Mouse (Mus musculus) midbrain, embryonic 11.5 days (tissue): ENCODE measurements around the gene Pomp. TPM values are rescaled to one million over a fixed set of nuclear protein-coding genes. Genes with fewer than 3 reads are reported as not detected.

ENCODE experiments used
- ATAC-seq: fragments of 200-750 bp; cut with Nextera tagmentation; 2 replicates; pipeline ENCODE4 v1.8.0; 2017; ENCODE audit warnings: moderate TSS enrichment, moderate library complexity; ENCODE audit not compliant: low FRiP score
- DNase-seq: peaks from one replicate; pipeline ENCODE4 v3.0.0; 2015; ENCODE audit warnings: low spot score; ENCODE audit errors: missing footprints
- H3K27ac ChIP-seq: fragments of 300-500 bp; sonication (generic); 2 replicates; pipeline ENCODE4 v1.5.1; 2014; ENCODE audit warnings: low read depth, low read length
- H3K27me3 ChIP-seq: fragments of 300-500 bp; sonication (generic); 2 replicates; pipeline ENCODE4 v1.6.1; 2014; ENCODE audit warnings: mild to moderate bottlenecking, low read length, moderate library complexity, mixed read lengths; ENCODE audit not compliant: control insufficient read depth, insufficient read depth
- H3K36me3 ChIP-seq: fragments of 300-500 bp; sonication (generic); 2 replicates; pipeline ENCODE4 v1.6.1; 2014; ENCODE audit warnings: mild to moderate bottlenecking, low read length, moderate library complexity, mixed read lengths; ENCODE audit not compliant: control insufficient read depth, insufficient read depth
- H3K4me1 ChIP-seq: fragments of 300-500 bp; sonication (generic); 2 replicates; pipeline ENCODE4 v1.6.1; 2014; ENCODE audit warnings: low read length; ENCODE audit not compliant: control insufficient read depth, insufficient read depth
- H3K4me2 ChIP-seq: fragments of 300-500 bp; sonication (generic); 2 replicates; pipeline ENCODE4 v1.6.1; 2014; ENCODE audit warnings: mild to moderate bottlenecking, moderate library complexity
- H3K4me3 ChIP-seq: fragments of 300-500 bp; sonication (generic); 2 replicates; pipeline ENCODE4 v1.5.1; 2014; ENCODE audit warnings: low read depth, low read length
- H3K9ac ChIP-seq: fragments of 300-500 bp; sonication (generic); 2 replicates; pipeline ENCODE4 v1.6.1; 2014; ENCODE audit warnings: low read length
- H3K9me3 ChIP-seq: fragments of 300-500 bp; sonication (generic); 2 replicates; pipeline ENCODE4 v1.6.1; 2016; ENCODE audit warnings: low read length; ENCODE audit not compliant: control insufficient read depth
- WGBS: fragments of 180-500 bp; shearing (Covaris S2); extraction: QIAGEN DNeasy Blood & Tissue Kit; methylation state at CpG from one replicate; pipeline ENCODE4 v1.1.7; 2014; 5-methylcytosine and 5-hydroxymethylcytosine counted together
- polyA plus RNA-seq: library from polyadenylated mRNA; unstranded; fragments of >200 nt; fragmentation: Nextera tagmentation; extraction: Ambion mirVana; gene quantifications from 2 replicates; pipeline ENCODE4 v1.2.1, GENCODE M21; 2014

Gene Pomp
- polyA plus RNA-seq, 1 experiment from 2014 or later = 573 TPM

GRCm38 (mm10) chr5:147845319-147845718 lies 14.9 kb upstream of the Pomp start:
- no peak overlapping the region for H3K9ac ChIP-seq
- WGBS = 76% methylated on average over 3 of the region's 3 CpGs

GRCm38 (mm10) chr5:147847361-147847760 lies 12.9 kb upstream of the Pomp start:
- no peak overlapping the region for H3K4me3 ChIP-seq
- H3K27me3 ChIP-seq = no peaks in the 10 kb centered on the region
- H3K4me2 ChIP-seq = no peak overlapping the region
- H3K27ac ChIP-seq = no peak overlapping the region
- no peaks in the 10 kb centered on the region for H3K4me1 ChIP-seq
- DNase-seq (no peak), ATAC-seq (no peak)
- H3K9me3 ChIP-seq = no peaks in the 10 kb centered on the region
- no peaks in the 10 kb centered on the region for H3K36me3 ChIP-seq
- WGBS = 67% methylated on average over 5 of the region's 5 CpGs
- H3K9ac ChIP-seq = no peak overlapping the region

More at GRCm38 (mm10) chr5:147845319-147845718, 14.9 kb upstream of the Pomp start:
- H3K4me1 ChIP-seq = no peaks in the 10 kb centered on the region
- H3K27ac ChIP-seq = no peak overlapping the region
- H3K9me3 ChIP-seq = no peaks in the 10 kb centered on the region
- ATAC-seq (no peak), DNase-seq (no peak)
- H3K4me2 ChIP-seq = no peak overlapping the region
- no peaks in the 10 kb centered on the region for H3K36me3 ChIP-seq
- no peak overlapping the region for H3K4me3 ChIP-seq
- no peaks in the 10 kb centered on the region for H3K27me3 ChIP-seq

- 23% methylated on average over 16 of the region's 16 CpGs for WGBS
Measured at GRCm38 (mm10) chr5:147848164-147848863, 11.9 kb upstream of the Pomp start.

GRCm38 (mm10) chr5:147850194-147850593 lies 10.1 kb upstream of the Pomp start:
- Histone ChIP-seq H3K27ac (no peak overlapping the region), H3K4me2 (no peak overlapping the region), H3K27me3 (no peaks in the 10 kb centered on the region), H3K9ac (no peak overlapping the region), H3K4me3 (no peak overlapping the region), H3K4me1 (no peaks in the 10 kb centered on the region), H3K36me3 (no peaks in the 10 kb centered on the region), H3K9me3 (no peaks in the 10 kb centered on the region)
- ATAC-seq = no peak
- 76% methylated on average over 7 of the region's 7 CpGs for WGBS
- no peak for DNase-seq

More at GRCm38 (mm10) chr5:147848164-147848863, 11.9 kb upstream of the Pomp start:
- no peaks in the 10 kb centered on the region for H3K4me1 ChIP-seq
- H3K36me3 ChIP-seq = no peaks in the 10 kb centered on the region
- no peak overlapping the region for H3K4me3 ChIP-seq
- H3K27me3 ChIP-seq = no peaks in the 10 kb centered on the region
- DNase-seq (peak; percentile 99), ATAC-seq (peak; percentile 63; the same call in 1 of the 2 replicates)
- no peak overlapping the region for H3K9ac ChIP-seq
- no peaks in the 10 kb centered on the region for H3K9me3 ChIP-seq
- peak overlapping the region; percentile 21; the same call in 1 of the 2 replicates for H3K4me2 ChIP-seq
- H3K27ac ChIP-seq = no peak overlapping the region

GRCm38 (mm10) chr5:147860076-147860448 lies 199 bp upstream of the Pomp start:
- peak overlapping the region; percentile 92 for H3K9ac ChIP-seq
- 1% methylated on average over 18 of the region's 18 CpGs for WGBS
- no peak; the same call in 1 of the 2 replicates for ATAC-seq
- DNase-seq = no peak
- H3K4me2 ChIP-seq = peak overlapping the region; percentile 90
- H3K36me3 ChIP-seq = peaks cover 11% of the 10 kb centered on the region; the same call in 1 of the 2 replicates
- no peaks in the 10 kb centered on the region for H3K9me3 ChIP-seq
- peak overlapping the region; percentile 95 for H3K4me3 ChIP-seq
- peaks cover 6% of the 10 kb centered on the region for H3K4me1 ChIP-seq
- H3K27ac ChIP-seq = peak overlapping the region; percentile 59; the same call in 1 of the 2 replicates
- H3K27me3 ChIP-seq = no peaks in the 10 kb centered on the region

GRCm38 (mm10) chr5:147868674-147869073 lies 8.4 kb downstream of the Pomp start:
- WGBS = 90% methylated on average over 4 of the region's 4 CpGs
- no peak overlapping the region for H3K27ac ChIP-seq
- H3K9ac ChIP-seq = no peak overlapping the region
- no peaks in the 10 kb centered on the region for H3K27me3 ChIP-seq
- no peaks in the 10 kb centered on the region for H3K9me3 ChIP-seq
- ATAC-seq (no peak), DNase-seq (no peak)
- H3K4me1 ChIP-seq = no peaks in the 10 kb centered on the region
- H3K4me3 ChIP-seq = no peak overlapping the region
- peaks cover 33% of the 10 kb centered on the region for H3K36me3 ChIP-seq
- no peak overlapping the region for H3K4me2 ChIP-seq

GRCm38 (mm10) chr5:147869568-147869967 lies 9.3 kb downstream of the Pomp start:
- H3K27me3 ChIP-seq = no peaks in the 10 kb centered on the region
- WGBS = 94% methylated on average over 6 of the region's 6 CpGs
- ATAC-seq (no peak), DNase-seq (no peak)
- H3K4me1 ChIP-seq = no peaks in the 10 kb centered on the region
- H3K9me3 ChIP-seq = no peaks in the 10 kb centered on the region
- H3K36me3 ChIP-seq = peaks cover 29% of the 10 kb centered on the region
- no peak overlapping the region for H3K27ac ChIP-seq
- no peak overlapping the region for H3K4me2 ChIP-seq
- H3K9ac ChIP-seq = no peak overlapping the region
- H3K4me3 ChIP-seq = no peak overlapping the region

GRCm38 (mm10) chr5:147870296-147870695 lies 10.0 kb downstream of the Pomp start:
- H3K4me2 ChIP-seq = no peak overlapping the region
- WGBS = 83% methylated on average over 1 of the region's 1 CpGs
- DNase-seq (no peak), ATAC-seq (no peak)
- no peak overlapping the region for H3K27ac ChIP-seq
- no peak overlapping the region for H3K9ac ChIP-seq
- H3K4me1 ChIP-seq = no peaks in the 10 kb centered on the region
- H3K36me3 ChIP-seq = peaks cover 33% of the 10 kb centered on the region
- no peaks in the 10 kb centered on the region for H3K9me3 ChIP-seq
- H3K4me3 ChIP-seq = no peak overlapping the region
- H3K27me3 ChIP-seq = no peaks in the 10 kb centered on the region

- Histone ChIP-seq H3K27me3 (no peaks in the 10 kb centered on the region), H3K36me3 (peaks cover 41% of the 10 kb centered on the region), H3K27ac (no peak overlapping the region), H3K9me3 (no peaks in the 10 kb centered on the region), H3K4me3 (no peak overlapping the region), H3K4me1 (no peaks in the 10 kb centered on the region), H3K9ac (no peak overlapping the region), H3K4me2 (no peak overlapping the region)
- ATAC-seq (no peak), DNase-seq (no peak)
- 93% methylated on average over 15 of the region's 15 CpGs for WGBS
Measured at GRCm38 (mm10) chr5:147871091-147871820, 11.0 kb downstream of the Pomp start.
